Mouse (Mus musculus): ENCODE measurements around the gene 1700057G04Rik. TPM values are rescaled to one million over a fixed set of nuclear protein-coding genes. Genes with fewer than 3 reads are reported as not detected.

1700057G04Rik gene
- polyA plus RNA-seq (2017; shearing (Covaris generic)), result under 1 TPM in 1 of 2 experiments, not detected in 1; 0.82 TPM

GRCm38 (mm10) chr9:92309077-92309476 is at the start of gene 1700057G04Rik:
Gene 1700057G04Rik, plus strand, starts transcription at chr9:92309377.

GRCm38 (mm10) chr9:92275486-92276207 is 33.5 kb upstream of the 1700057G04Rik start, which contains the start of gene Plscr2:
Gene Plscr2, plus strand, starts transcription at chr9:92275602.

Other genes with a start within 250 kb of the 1700057G04Rik start
- gene Plscr5, start 116.4 kb upstream of the 1700057G04Rik start, polyA plus RNA-seq (2017; shearing (Covaris generic)), result not detected
- gene Plscr1, start 59.6 kb upstream of the 1700057G04Rik start, polyA plus RNA-seq (2017; shearing (Covaris generic)), result 10 to 100 TPM; 31.6 to 42.1 TPM
- gene Plscr2, start 33.8 kb upstream of the 1700057G04Rik start, polyA plus RNA-seq (2017; shearing (Covaris generic)), result not detected
- under 1 TPM; 0.79 to 0.97 TPM for gene Plscr4, start 148.0 kb downstream of the 1700057G04Rik start, polyA plus RNA-seq (2017; shearing (Covaris generic))
- gene Plod2, start 232.8 kb downstream of the 1700057G04Rik start, polyA plus RNA-seq (2017; shearing (Covaris generic)), result 1 to 10 TPM; 1.8 to 2.7 TPM